Mouse (Mus musculus): Measurements from ENCODE around the gene Pold4.

The Pold4 gene

GRCm38 (mm10) chr19:4231253-4232185 lies at the start of gene Pold4:
TSS of gene Pold4 (plus strand) at chr19:4231899.
- peak; percentile 89 for DNase-seq (ENCODE audit: low read depth)

GRCm38 (mm10) chr19:4183689-4184088 lies 48.0 kb upstream of the Pold4 start:
- DNase-seq (ENCODE audit: low read depth) = no peak

- no peak for DNase-seq (ENCODE audit: low read depth)
Observed at GRCm38 (mm10) chr19:4184976-4185975, 46.4 kb upstream of the Pold4 start.

GRCm38 (mm10) chr19:4187303-4187702 lies 44.4 kb upstream of the Pold4 start:
- DNase-seq (ENCODE audit: low read depth) = no peak

GRCm38 (mm10) chr19:4189051-4189620 lies 42.6 kb upstream of the Pold4 start:
- no peak for DNase-seq (ENCODE audit: low read depth)

GRCm38 (mm10) chr19:4190831-4191334 lies 40.8 kb upstream of the Pold4 start, which contains the start of gene Tbc1d10c:
TSS of gene Tbc1d10c (minus strand) at chr19:4191284.
- DNase-seq (ENCODE audit: low read depth) = no peak

GRCm38 (mm10) chr19:4191528-4192250 lies 40.0 kb upstream of the Pold4 start, which contains the start of gene Ppp1ca:
TSS of gene Ppp1ca (plus strand) at chr19:4192065.
- peak; percentile 94 for DNase-seq (ENCODE audit: low read depth)

GRCm38 (mm10) chr19:4192251-4192985 lies 39.3 kb upstream of the Pold4 start:
- no peak for DNase-seq (ENCODE audit: low read depth)

- no peak for DNase-seq (ENCODE audit: low read depth)
Observed at GRCm38 (mm10) chr19:4193129-4193528, 38.6 kb upstream of the Pold4 start.

GRCm38 (mm10) chr19:4194021-4194724 lies 37.5 kb upstream of the Pold4 start:
- no peak for DNase-seq (ENCODE audit: low read depth)

GRCm38 (mm10) chr19:4194776-4195650 lies 36.7 kb upstream of the Pold4 start:
- no peak for DNase-seq (ENCODE audit: low read depth)

GRCm38 (mm10) chr19:4196048-4196447 lies 35.7 kb upstream of the Pold4 start:
- DNase-seq (ENCODE audit: low read depth) = no peak

- DNase-seq (ENCODE audit: low read depth) = no peak
Observed at GRCm38 (mm10) chr19:4196548-4196947, 35.2 kb upstream of the Pold4 start.

- no peak for DNase-seq (ENCODE audit: low read depth)
Observed at GRCm38 (mm10) chr19:4197180-4197579, 34.5 kb upstream of the Pold4 start.

- DNase-seq (ENCODE audit: low read depth) = peak; percentile 97
Observed at GRCm38 (mm10) chr19:4201291-4201909, 30.3 kb upstream of the Pold4 start, which contains the start of gene Rad9a. TSS of gene Rad9a (minus strand) at chr19:4201662.

- DNase-seq (ENCODE audit: low read depth) = no peak
Observed at GRCm38 (mm10) chr19:4202149-4202548, 29.6 kb upstream of the Pold4 start.

GRCm38 (mm10) chr19:4203148-4203547 lies 28.6 kb upstream of the Pold4 start:
- no peak for DNase-seq (ENCODE audit: low read depth)

Measured in c-Kit-positive CD71-negative TER-119-negative erythroid progenitor cells, embryonic 14.5 days (primary cell).